Mouse (Mus musculus) thymus, postnatal 0 days (tissue): Measurements from ENCODE around the gene Aars. TPM values are rescaled to one million over a fixed set of nuclear protein-coding genes. Genes with fewer than 3 reads are reported as not detected.
"Not testable (repeated sequence)": the region's sequence is repeated elsewhere in the genome, so short reads cannot be mapped to it uniquely, and the experiment has no call there.

ENCODE experiments used
- DNase-seq: peaks from one replicate; pipeline ENCODE4 v3.0.0-alpha.2; 2015; ENCODE audit warnings: low spot score
- polyA plus RNA-seq: library from polyadenylated mRNA; unstranded; fragments of >200 nt; fragmentation: Nextera tagmentation; extraction: Ambion mirVana; gene quantifications from 2 replicates; pipeline ENCODE4 v1.2.1, GENCODE M21; 2015

Aars gene
- 33.1 and 33.2 TPM in 2 replicates for polyA plus RNA-seq

DNA sequence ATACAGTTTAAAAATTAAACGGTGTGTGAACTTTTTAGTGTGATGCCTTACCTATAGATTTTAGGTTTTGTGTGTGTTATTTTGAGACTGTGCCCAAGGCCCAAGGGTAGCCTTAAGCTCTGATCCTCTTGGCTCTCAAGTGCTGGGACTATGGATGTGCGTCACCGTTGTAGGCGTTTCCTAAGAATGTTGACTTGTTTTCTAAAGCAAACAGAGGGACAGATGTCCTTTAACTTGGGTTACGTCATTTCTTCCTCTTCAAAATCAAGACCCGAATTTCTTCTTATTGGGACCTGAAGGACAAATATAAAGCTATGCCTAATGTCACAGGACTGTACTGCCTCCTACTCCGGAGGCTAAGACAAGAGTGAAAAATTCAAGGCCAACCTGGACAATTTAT, at the start of gene Aars:
TSS of gene Aars (plus strand) at position 229 of the 400 bp plus-strand sequence.
- no peak for DNase-seq

DNA sequence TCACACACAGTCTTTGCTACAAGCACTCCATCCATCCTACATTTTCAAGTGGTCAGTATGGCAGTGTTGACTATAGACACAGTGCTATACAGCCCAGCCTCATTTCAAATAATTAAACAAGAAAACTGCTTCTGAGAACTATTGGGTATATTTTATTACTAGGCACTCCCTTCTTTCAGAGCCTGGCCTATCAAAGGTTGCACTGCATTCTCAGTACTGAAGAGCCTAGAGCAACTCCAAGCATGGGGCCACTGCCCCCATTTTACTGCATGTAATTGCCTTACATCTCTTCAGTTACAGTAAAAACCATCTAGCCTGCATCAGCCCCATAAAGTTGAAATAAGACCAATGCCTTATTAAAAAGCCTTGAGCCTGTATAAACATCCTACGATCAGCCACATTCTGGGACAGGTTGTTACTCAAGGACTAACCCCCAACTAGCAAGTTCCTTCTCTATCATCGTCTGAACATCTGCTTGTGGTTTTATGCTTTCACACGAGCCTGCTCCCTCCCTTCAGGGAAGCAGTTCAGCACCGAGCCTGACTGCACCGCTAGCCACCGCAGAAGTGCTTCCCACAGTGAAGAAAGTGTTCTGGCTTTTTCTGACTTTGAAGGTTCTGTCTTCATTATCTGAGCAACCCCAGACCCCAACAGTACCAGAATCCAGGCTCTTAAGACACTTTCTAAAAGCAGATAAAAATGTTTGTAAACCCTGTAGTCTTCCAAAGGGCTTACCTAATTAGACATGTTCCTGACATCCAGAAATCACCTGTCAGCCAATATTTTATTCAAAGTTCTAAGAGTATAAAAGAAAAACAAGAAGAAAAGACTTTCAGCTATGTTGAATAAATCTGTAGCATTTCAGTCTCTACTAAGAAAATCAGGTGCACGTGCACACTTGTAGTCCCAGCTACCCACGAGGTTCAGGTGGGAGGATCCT, 44.9 kb upstream of the Aars start:
- peak; percentile 74 for DNase-seq

DNA sequence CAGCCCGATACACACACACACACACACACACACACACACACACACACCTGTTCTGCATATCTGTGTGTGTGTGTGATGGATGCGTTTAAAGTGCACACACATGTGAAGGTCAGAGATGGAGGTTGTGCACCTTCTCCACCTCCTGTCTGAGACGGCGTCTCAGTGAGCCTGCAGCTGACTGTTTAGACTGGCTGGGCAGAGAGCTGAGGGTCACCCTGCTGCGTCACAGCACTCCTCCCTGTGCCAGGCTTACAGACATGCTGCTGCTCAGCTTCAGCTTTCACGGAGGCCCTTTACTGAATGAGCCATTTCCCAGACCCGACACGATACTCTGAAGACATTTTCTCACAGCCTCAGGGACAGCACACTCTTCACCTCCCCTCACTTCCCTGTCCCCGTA, 42.9 kb upstream of the Aars start:
- DNase-seq, result no peak

DNA sequence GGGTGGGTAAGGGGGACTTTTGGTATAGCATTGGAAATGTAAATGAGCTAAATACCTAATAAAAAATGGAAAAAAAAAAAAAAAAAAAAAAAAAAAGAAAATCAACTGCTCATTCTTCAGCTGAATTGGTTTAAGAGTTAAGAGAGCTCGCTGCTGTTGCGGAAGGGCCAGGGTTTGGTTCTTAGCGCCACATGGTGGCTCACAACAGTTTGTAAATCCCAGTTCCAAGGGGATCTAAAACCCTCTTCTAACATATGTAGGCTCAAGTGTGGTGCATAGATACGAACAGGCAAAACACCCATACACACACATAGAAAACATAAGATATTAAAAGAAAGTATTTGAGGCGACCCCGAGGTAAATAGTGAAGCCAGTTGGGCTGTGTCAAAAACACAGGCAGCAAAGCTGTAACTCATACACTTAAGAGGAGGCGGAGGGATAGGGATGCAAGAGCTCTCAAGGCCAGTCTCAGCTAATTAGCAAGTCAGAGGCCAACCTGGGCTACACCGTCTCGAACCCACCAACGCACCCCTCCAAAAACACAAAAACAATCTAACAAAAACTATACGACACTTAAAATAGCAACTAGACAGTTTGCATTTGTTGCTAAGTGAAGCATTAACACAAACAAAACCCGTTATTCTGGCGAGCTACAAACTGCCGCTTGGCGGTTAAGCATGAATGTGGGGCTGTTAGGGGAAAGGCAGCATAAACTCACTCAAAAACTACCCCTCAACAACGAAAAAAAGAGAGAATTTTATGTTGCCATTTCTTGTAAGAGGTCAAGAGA, 36.1 kb upstream of the Aars start:
- DNase-seq, result no peak

DNA sequence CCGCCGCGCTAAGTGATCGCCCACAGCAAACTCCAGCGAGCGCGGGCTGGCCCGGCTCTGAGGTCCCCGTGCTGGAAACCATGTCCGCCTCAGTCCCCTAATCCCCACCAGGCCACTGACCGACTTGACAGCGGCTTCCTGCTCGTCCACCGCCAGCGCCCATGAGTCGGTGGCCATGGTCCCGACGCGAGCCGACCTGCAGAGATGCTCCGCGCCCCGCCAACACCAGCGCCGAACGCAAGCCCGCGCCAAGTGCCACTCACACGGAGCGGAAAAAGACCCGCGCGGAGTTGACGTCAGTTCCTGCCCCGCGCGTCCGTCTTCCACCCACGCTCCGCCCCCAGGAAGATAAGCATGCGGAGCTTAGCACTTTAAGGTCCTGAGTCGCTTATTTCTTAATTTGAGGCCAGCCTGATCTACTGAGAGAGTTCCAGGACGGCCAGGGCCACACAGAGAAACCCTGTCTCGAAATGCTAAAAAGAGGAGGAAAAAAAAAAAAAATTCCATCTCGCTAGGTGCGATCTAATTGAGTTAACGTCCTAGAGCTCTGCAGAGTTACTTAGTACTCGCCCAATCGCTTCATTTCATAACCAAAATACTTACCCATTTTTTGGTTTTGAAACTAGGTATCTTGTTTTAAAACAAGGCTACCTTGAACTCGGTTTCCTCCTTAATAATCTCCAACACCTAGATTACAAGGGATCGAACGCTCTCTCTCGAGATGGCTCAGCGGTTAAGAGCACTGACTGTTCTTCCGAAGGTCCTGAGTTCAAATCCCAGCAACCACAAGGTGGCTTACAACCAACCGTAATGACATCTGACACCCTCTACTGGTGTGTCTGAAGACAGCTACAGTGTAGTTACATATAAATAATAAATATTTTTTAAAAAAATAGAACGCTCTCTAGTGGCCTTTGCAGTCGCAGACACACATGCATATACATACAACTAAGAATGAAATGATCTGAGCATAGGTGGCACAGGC, 35.1 kb upstream of the Aars start, which contains the start of gene Ddx19a:
TSS of gene Ddx19a (minus strand) at position 254 of the 985 bp plus-strand sequence.
- peak; percentile 91 for DNase-seq

DNA sequence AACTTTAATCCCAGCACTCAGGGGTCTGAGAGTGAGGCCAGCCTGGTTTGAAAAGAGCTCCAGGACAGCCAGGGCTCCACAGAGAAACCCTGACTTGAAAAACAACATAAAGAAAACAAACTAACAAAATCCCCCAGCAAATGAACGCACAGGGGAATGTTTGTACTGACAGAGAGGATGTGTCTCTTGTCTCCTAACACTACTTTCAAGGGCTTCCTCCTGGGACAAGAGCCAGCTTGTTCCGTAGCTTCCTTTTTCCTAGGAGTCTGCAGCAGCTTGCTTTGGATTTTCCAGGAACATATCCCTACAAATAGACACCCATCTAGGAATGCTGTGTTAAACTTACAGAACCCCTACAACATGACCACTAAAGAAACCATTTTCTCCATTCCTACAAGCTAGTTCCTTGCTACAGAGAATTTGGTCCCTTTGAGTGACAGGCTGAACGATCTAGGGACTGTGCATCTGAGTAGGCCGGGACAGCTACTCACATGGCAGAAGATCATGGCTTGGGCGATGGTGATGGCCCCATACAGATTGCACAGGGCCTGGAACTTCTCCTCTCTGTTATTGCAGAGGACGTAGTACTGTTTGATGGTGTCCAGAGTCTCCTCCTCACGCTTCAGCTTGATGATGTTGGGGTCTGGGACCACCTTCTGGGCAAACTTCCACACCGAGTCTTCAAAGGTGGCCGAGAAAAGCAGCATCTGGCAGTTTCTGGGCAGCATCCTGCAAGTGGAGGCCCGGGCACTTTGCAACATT, 22.5 kb upstream of the Aars start:
- not testable (repeated sequence) for DNase-seq

DNA sequence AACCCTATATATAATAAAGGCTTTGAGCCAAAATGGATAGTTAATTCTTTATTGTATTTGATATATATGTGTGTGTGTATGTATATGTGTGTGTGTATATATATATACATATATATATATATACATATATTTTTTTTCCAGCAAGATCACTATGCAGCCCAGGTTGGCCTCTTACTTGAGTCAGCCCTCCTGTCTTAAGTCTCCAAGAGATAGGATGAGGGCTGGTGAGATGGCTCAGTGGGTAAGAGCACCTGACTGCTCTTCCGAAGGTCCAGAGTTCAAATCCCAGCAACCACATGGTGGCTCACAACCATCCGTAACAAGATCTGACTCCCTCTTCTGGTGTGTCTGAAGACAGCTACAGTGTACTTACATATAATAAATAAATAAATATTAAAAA, 6.3 kb upstream of the Aars start:
- not testable (repeated sequence) for DNase-seq

DNA sequence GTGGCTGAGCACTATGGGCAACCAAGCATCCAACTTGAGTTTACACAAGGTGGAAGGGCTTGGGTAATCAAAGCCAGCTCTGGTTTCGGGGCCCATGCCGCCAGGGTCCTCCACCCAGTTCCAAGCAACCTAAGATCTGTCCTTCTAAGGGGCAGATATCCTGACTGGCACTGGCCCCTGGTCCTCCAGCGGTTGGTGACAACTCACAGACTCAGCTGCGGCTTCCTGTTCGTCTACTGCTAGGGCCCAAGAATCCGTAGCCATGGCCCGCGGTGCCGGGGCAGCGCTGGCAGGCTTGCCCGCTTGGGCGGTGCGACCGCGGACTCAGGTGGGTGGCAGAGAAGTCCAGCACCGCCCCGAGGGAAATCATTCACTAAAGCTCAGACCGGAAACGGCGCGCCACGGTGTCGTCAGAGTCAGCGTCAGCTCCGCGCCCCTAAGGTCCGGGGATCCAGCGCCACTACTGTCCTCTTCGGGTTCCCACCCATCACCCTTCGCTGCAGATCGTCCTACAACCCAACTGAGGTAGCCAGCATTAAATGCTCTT, 5.5 kb upstream of the Aars start:
- DNase-seq, result peak; percentile 75

DNA sequence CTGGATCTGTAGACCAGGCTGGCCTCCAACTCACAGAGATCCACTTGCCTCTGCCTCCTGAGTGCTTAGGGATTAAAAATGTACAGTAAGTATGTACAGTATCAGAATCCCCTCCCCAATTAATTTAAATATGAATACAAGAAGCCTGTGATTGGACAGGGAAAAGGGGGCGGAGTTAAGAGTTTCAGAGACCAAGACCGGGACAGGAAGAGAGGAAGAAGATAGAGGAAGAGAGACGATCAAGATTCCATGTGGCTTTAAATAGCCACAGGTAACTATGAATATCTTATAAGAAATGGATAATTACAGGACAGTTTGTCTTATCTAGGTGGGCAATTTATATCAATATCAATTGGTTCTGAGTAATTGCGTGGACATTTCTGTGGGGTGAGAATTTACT, 3.4 kb upstream of the Aars start:
- peak; percentile 40 for DNase-seq

DNA sequence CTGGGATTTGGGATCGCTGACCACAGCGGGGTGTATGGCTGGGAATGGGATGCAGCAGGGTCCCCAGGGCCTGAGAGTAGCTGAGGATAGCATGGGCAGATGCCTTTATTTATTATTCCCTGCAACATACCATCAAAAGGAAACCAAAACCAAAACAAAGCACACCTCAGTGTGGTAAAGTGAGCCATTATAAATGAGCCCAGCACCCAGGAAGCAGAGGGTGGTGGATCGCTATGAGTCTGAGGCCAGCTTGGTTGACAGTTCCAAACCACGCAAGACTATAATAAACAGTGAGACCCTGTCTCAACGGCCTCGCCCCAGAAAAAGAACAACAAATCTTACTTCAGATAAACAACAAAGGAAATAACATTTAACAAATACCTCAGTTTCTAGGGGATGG, 2.9 kb upstream of the Aars start:
- peak; percentile 15 for DNase-seq

DNA sequence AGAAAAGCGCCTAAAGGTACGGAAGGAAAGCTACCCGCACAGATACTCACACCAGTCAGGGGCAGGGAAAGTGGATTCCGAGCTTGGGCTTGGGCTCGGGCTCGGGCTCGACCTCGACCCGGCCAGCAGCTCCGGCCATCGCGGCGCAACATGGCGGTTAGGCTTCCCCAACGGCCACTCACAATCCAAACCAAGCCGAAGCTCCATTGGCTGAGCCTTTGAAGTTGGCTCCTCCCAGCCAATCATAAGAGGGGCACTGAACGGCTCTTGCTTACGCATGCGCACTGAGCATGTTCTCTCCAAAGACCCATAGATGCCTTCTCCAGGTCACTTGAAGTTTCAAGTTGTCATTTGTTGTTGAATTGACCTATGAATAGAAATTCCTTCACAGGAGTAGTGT, 1.4 kb upstream of the Aars start, which contains the start of gene Ddx19b:
TSS of gene Ddx19b (minus strand) at position 180 of the 400 bp plus-strand sequence.
- DNase-seq, result no peak

DNA sequence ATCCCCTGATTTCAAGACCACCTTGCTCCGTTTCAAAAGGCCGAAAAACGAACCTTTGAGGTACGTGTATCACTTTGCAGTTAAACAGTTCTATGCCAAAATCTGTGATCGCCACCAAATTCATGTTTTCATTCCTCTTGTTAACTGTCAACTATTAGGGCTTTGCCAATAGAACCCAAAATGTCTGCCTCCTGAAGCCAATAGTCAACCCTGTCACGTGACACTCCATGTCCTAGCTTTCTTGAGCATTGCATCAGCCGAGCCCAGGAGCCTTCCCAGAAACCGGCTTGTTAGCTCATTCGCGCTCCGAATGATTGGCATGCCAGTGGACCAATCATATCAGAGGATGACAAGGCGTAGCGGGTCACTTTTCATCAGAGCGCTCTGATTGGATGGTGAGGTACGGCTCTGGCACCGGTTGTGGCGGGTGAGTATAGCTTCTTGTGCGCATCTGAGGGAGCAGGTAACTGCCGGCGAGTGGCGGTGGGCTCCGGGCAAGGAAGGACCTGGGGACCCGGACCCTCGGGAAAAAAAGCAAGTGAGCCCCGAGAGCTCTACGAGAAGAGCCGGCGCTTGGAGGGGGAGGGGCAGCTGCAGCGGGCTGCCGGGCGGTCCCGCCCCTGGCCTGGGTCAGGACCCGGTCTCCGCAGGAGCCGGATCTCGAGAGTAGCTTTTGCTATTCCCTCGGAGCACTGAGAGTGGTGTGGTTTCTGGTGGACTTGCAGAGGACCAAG, 705 bp downstream of the Aars start:
- peak; percentile 98 for DNase-seq

DNA sequence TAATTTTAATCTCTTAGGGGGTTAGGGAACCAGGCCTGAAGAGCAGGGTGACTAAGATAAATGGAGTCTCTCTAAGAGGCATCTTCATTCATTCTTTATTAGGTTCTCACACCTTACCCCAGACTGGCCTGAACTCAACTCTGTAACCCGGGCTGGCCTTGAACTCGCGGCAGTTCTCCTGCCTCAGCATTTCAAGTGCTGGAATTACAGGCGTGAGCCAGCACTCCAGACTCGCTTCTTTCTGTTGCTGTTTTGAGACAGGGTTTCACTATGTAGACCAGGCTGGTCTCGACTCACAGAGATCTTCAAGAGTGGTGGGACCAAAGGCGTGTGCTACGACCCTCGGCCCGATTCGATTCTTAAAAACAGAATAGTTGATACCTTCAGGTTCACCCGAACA, 1.3 kb downstream of the Aars start:
- no peak for DNase-seq

DNA sequence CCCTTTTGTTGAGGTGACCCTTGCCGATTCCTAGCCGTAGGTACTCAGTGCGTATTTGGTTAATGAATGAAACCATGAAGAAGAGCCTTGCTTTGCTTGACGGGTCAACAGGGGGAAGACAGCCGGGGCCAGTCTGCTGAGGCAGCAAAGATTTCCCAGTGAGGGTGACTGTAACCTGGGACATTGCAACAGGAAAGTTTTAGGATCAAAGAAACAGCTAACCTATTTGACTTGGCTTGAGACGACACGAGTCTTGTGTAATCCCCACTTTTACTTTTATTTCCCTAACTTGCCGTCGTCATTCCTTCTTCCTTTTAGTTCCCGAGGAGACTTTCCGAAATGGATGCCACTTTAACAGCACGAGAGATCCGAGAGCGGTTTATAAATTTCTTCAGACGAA, 3.6 kb downstream of the Aars start:
- no peak for DNase-seq

DNA sequence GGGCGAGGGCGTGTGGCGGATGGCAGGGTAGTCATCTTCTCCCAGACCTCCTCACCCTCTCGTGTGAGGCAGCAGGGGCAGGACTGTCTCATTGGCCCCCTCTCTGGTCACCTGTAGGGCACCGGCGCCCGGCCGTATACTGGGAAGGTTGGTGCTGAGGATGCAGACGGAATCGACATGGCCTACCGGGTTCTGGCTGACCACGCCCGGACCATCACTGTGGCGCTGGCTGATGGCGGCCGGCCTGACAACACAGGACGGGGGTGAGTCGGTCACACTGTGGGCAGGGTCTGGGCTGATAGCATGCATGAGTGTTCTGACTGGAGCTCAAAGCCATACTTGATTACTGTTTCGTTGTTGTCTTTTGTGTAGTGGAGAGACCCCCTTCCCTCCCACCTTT, 9.6 kb downstream of the Aars start:
- DNase-seq, result no peak

DNA sequence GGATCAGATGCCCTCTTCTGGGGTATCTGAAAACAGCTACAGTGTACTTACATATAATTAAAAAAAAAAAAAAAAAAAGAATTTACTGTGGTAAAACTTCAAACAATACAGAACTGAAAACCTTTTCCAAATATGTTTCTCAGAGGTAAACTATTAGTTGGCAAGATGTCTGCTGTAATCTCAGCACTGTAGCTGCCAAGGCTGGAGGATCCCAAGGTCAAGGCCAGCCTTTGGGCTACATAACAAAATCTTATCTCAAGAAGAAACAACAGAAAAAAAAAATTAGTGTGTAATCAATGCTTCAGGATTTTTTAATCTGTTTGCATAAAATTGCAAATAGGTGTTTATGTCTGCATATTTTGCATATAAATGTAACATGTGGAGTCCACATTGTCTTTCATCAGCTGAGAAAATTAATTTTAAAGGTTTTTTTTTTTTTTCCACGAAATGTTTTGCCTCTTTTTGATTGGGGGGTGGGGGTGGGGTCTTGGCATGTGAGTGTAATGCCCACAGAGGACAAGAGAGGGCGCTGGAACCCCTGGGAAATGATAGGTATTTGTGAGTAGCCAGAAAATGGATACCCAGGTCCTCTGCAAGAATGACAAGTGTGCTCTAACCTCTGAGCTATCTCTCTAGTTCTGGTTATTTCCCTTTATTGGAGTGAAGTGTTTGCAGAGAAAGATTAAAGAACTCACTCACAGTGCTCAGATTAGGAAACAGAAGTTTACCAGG, 11.2 kb downstream of the Aars start:
- DNase-seq, result no peak

DNA sequence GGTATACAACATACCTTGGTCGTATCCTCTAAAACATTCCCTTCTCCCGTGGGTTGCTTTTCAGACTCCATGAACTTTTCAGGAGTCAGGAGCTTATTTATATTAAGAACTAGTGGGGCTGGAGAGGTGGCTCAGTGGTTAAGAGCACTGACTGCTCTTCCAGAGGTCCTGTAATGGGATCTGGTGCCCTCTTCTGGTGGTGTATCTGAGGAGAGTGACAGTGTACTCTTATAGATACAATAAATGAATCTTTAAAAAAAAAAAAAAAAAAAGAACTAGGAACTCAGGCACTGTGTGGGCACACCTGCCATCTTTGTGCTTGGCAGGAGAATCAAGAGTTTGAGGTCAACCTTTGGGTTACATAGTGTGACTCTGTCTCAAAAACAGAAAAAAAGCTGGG, 15.8 kb downstream of the Aars start:
- no peak for DNase-seq

DNA sequence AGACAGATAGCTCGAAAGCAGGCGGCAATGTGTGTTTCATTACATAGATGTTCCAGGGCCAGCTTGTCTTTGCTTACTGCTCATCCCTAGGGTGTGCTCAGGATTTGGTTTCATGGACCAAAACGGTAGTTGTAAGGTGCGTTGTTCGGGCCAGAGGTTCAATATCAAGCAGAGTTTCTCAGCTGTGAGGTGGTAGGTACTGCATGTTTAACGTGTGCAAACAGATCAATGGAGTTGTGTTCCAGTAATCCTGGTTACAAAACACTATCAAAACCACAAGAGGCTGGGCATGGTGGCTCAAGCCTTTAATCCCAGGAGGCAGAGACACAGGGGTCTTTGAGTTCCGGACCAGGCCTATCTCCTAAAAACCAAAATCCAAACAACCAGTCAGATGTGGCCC, 16.2 kb downstream of the Aars start:
- DNase-seq, result no peak
